Mouse (Mus musculus): ENCODE data around the gene Zfp142.

Gene Zfp142

GRCm38 (mm10) chr1:74519875-74520274 lies 68.2 kb downstream of the Zfp142 start:
- DNase-seq (ENCODE audit: low read depth in 2 of 2, low spot score in 2 of 2), result no peak

All from CD8-positive naive resting alpha-beta T cell, adult 2 months (primary cell).